Mouse (Mus musculus): Measurements from ENCODE around the gene Egf. TPM values are rescaled to one million over a fixed set of nuclear protein-coding genes. Genes with fewer than 3 reads are reported as not detected.

Egf gene
- polyA plus RNA-seq, 1 experiment, result 0.77 TPM

GRCm38 (mm10) chr3:129652476-129652875 is 102.6 kb downstream of the Egf start:
- Histone ChIP-seq H3K4me3 (ENCODE audit: low read depth, low read length) (no peak overlapping the region), H3K36me3 (ENCODE audit: control insufficient read depth, insufficient read depth, low read length) (no peaks in the 10 kb centered on the region), H3K27ac (ENCODE audit: insufficient read depth, low read depth, low read length) (no peak overlapping the region), H3K27me3 (ENCODE audit: control insufficient read depth, insufficient read depth, low read length) (no peaks in the 10 kb centered on the region), H3K4me1 (ENCODE audit: control insufficient read depth, insufficient read depth, insufficient read length, low read length) (no peaks in the 10 kb centered on the region; the same call in 1 of the 2 replicates)
- 85% methylated on average over 4 of the region's 4 CpGs for WGBS
- no peak for TF ChIP-seq CTCF (IDR thresholded peaks at IDR 0.05; ENCODE audit: extremely low read depth, insufficient read length, insufficient replicate concordance, low read depth, low read length)
- no peak for TF ChIP-seq POLR2A (IDR thresholded peaks at IDR 0.05; ENCODE audit: low read depth, low read length)

DNA sequence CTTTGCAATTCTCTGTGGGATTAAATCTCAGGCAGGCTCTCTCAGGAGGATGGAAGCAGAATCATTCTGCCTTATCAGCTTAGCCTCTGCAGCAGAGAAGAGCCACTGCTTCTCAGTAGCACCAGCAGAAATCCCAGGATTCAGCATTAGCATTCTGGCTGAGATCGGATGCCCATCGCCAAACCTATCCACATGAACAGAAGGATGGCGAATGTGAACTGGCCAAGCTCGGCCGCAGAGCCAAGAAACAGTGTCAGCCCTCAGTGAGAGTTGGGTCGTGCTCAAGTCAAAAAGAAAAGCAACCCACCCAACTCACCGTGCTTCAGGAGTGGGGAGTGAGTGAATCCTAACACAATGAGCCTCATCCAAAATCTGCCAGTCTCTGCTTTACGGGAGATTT is 103.4 kb downstream of the Egf start:
- 96% methylated on average over 8 of the region's 8 CpGs for WGBS
- no peak overlapping the region for H3K4me3 ChIP-seq (ENCODE audit: low read depth, low read length)
- no peaks in the 10 kb centered on the region; the same call in 1 of the 2 replicates for H3K4me1 ChIP-seq (ENCODE audit: control insufficient read depth, insufficient read depth, insufficient read length, low read length)
- TF ChIP-seq POLR2A (IDR thresholded peaks at IDR 0.05; ENCODE audit: low read depth, low read length) (no peak), CTCF (IDR thresholded peaks at IDR 0.05; ENCODE audit: extremely low read depth, insufficient read length, insufficient replicate concordance, low read depth, low read length) (no peak)
- no peaks in the 10 kb centered on the region for H3K27me3 ChIP-seq (ENCODE audit: control insufficient read depth, insufficient read depth, low read length)
- no peak overlapping the region for H3K27ac ChIP-seq (ENCODE audit: insufficient read depth, low read depth, low read length)
- no peaks in the 10 kb centered on the region for H3K36me3 ChIP-seq (ENCODE audit: control insufficient read depth, insufficient read depth, low read length)

DNA sequence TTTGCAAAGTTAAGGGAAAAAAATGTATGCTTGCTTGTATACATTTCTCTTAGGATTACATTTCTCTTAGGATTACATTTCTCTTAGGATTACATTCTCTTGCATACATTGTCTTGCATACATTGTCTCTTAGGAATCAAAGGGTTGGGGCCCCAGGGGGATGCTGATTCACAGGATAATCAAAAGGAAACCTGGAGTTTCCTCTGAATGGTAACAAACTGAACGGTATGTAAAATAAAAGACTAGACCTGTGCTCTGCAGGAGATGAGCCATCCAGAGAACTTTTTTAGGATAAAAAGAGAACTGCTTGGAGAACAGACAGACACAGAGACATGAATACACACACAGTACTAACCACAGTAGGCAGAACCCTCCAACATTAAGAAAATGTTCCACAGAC is 104.2 kb downstream of the Egf start:
- Histone ChIP-seq H3K27me3 (ENCODE audit: control insufficient read depth, insufficient read depth, low read length) (no peaks in the 10 kb centered on the region), H3K36me3 (ENCODE audit: control insufficient read depth, insufficient read depth, low read length) (no peaks in the 10 kb centered on the region), H3K27ac (ENCODE audit: insufficient read depth, low read depth, low read length) (no peak overlapping the region), H3K4me1 (ENCODE audit: control insufficient read depth, insufficient read depth, insufficient read length, low read length) (no peaks in the 10 kb centered on the region; the same call in 1 of the 2 replicates), H3K4me3 (ENCODE audit: low read depth, low read length) (no peak overlapping the region)
- 75% methylated on average over 1 of the region's 1 CpGs for WGBS
- no peak for TF ChIP-seq POLR2A (IDR thresholded peaks at IDR 0.05; ENCODE audit: low read depth, low read length)
- no peak for TF ChIP-seq CTCF (IDR thresholded peaks at IDR 0.05; ENCODE audit: extremely low read depth, insufficient read length, insufficient replicate concordance, low read depth, low read length)

DNA sequence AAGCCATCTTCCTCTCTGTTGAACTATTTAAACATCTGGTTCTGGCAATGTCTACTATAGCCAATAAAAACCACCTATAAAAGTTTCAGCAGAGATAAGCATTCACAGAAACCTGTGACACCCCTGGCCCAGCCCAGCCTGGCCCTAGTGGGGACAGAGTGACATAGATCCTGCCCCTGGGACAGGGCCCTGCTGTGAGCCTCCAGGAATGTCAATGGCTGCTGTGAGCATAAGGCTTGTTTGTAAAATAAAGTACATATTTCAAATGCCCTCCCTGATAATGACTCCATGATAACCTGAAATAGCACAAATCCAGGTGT is 104.9 kb downstream of the Egf start:
- H3K4me1 ChIP-seq (ENCODE audit: control insufficient read depth, insufficient read depth, insufficient read length, low read length), result no peaks in the 10 kb centered on the region; the same call in 1 of the 2 replicates
- TF ChIP-seq POLR2A (IDR thresholded peaks at IDR 0.05; ENCODE audit: low read depth, low read length), result no peak
- TF ChIP-seq CTCF (IDR thresholded peaks at IDR 0.05; ENCODE audit: extremely low read depth, insufficient read length, insufficient replicate concordance, low read depth, low read length), result no peak
- no peak overlapping the region for H3K4me3 ChIP-seq (ENCODE audit: low read depth, low read length)
- no peak overlapping the region for H3K27ac ChIP-seq (ENCODE audit: insufficient read depth, low read depth, low read length)
- no peaks in the 10 kb centered on the region for H3K27me3 ChIP-seq (ENCODE audit: control insufficient read depth, insufficient read depth, low read length)
- no peaks in the 10 kb centered on the region for H3K36me3 ChIP-seq (ENCODE audit: control insufficient read depth, insufficient read depth, low read length)

GRCm38 (mm10) chr3:129649586-129650292 is 105.4 kb downstream of the Egf start:
- no peaks in the 10 kb centered on the region for H3K27me3 ChIP-seq (ENCODE audit: control insufficient read depth, insufficient read depth, low read length)
- TF ChIP-seq CTCF (IDR thresholded peaks at IDR 0.05; ENCODE audit: extremely low read depth, insufficient read length, insufficient replicate concordance, low read depth, low read length), result no peak
- no peak for TF ChIP-seq POLR2A (IDR thresholded peaks at IDR 0.05; ENCODE audit: low read depth, low read length)
- no peaks in the 10 kb centered on the region for H3K36me3 ChIP-seq (ENCODE audit: control insufficient read depth, insufficient read depth, low read length)
- no peak overlapping the region for H3K4me3 ChIP-seq (ENCODE audit: low read depth, low read length)
- H3K27ac ChIP-seq (ENCODE audit: insufficient read depth, low read depth, low read length), result no peak overlapping the region
- no peaks in the 10 kb centered on the region; the same call in 1 of the 2 replicates for H3K4me1 ChIP-seq (ENCODE audit: control insufficient read depth, insufficient read depth, insufficient read length, low read length)
- WGBS, result 62% methylated on average over 8 of the region's 8 CpGs

GRCm38 (mm10) chr3:129648598-129648997 is 106.5 kb downstream of the Egf start:
- WGBS, result 90% methylated on average over 5 of the region's 5 CpGs
- H3K4me3 ChIP-seq (ENCODE audit: low read depth, low read length), result no peak overlapping the region
- H3K27ac ChIP-seq (ENCODE audit: insufficient read depth, low read depth, low read length), result no peak overlapping the region
- H3K36me3 ChIP-seq (ENCODE audit: control insufficient read depth, insufficient read depth, low read length), result no peaks in the 10 kb centered on the region
- no peaks in the 10 kb centered on the region; the same call in 1 of the 2 replicates for H3K4me1 ChIP-seq (ENCODE audit: control insufficient read depth, insufficient read depth, insufficient read length, low read length)
- no peak for TF ChIP-seq POLR2A (IDR thresholded peaks at IDR 0.05; ENCODE audit: low read depth, low read length)
- TF ChIP-seq CTCF (IDR thresholded peaks at IDR 0.05; ENCODE audit: extremely low read depth, insufficient read length, insufficient replicate concordance, low read depth, low read length), result no peak
- H3K27me3 ChIP-seq (ENCODE audit: control insufficient read depth, insufficient read depth, low read length), result no peaks in the 10 kb centered on the region

DNA sequence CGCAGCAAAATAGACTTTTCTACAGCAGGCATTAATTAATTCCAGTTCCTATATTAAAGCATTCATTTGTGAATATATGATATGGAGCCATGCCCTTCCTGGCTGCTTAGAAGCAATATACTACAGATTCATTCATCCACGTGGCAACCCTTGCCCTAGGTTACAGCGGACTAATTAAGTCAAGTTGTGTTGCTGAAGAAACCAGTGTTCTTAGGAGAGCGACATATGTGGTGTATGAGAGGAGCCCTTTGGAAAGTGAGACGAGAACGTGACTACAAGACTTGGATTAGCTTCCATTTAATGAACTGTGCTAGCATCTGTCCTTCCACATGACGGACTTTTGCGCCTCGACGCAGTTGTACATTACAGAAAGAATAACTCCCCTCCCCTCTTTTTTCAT is 107.8 kb downstream of the Egf start:
- 93% methylated on average over 10 of the region's 10 CpGs for WGBS

More for the DNA sequence above, 107.8 kb downstream of the Egf start:
- Histone ChIP-seq H3K27ac (ENCODE audit: insufficient read depth, low read depth, low read length) (no peak overlapping the region), H3K27me3 (ENCODE audit: control insufficient read depth, insufficient read depth, low read length) (no peaks in the 10 kb centered on the region), H3K36me3 (ENCODE audit: control insufficient read depth, insufficient read depth, low read length) (no peaks in the 10 kb centered on the region), H3K4me1 (ENCODE audit: control insufficient read depth, insufficient read depth, insufficient read length, low read length) (no peaks in the 10 kb centered on the region; the same call in 1 of the 2 replicates), H3K4me3 (ENCODE audit: low read depth, low read length) (no peak overlapping the region)
- TF ChIP-seq CTCF (IDR thresholded peaks at IDR 0.05; ENCODE audit: extremely low read depth, insufficient read length, insufficient replicate concordance, low read depth, low read length) (no peak), POLR2A (IDR thresholded peaks at IDR 0.05; ENCODE audit: low read depth, low read length) (no peak)
